Mouse (Mus musculus) kidney, embryonic 16.5 days (tissue): ENCODE data around the gene Rock2. TPM values are rescaled to one million over a fixed set of nuclear protein-coding genes. Genes with fewer than 3 reads are reported as not detected.

Experiments used
- ATAC-seq: fragments of 200-750 bp; cut with Nextera tagmentation; 2 replicates; pipeline ENCODE4 v1.8.0; 2017; ENCODE audit warnings: moderate TSS enrichment; ENCODE audit not compliant: low FRiP score, low TSS enrichment
- H3K27ac ChIP-seq: fragments of 300-500 bp; sonication (generic); 2 replicates; pipeline ENCODE4 v1.5.1; 2014; ENCODE audit warnings: low read length
- H3K27me3 ChIP-seq: fragments of 300-500 bp; sonication (generic); 2 replicates; pipeline ENCODE4 v1.6.1; 2014; ENCODE audit warnings: low read length, control low read depth, mixed read lengths; ENCODE audit not compliant: insufficient read depth
- H3K36me3 ChIP-seq: fragments of 300-500 bp; sonication (generic); 2 replicates; pipeline ENCODE4 v1.6.1; 2014; ENCODE audit warnings: low read length, control low read depth, mixed read lengths; ENCODE audit not compliant: insufficient read depth
- H3K4me1 ChIP-seq: fragments of 300-500 bp; sonication (generic); 2 replicates; pipeline ENCODE4 v1.6.1; 2014; ENCODE audit warnings: low read length, control low read depth, mixed read lengths; ENCODE audit not compliant: insufficient read depth
- H3K4me2 ChIP-seq: fragments of 300-500 bp; sonication (generic); replicated peaks from 2 replicates; pipeline ENCODE4 v1.6.1; 2014; ENCODE audit warnings: low read depth, low read length
- H3K4me3 ChIP-seq: fragments of 300-500 bp; sonication (generic); 2 replicates; pipeline ENCODE4 v1.5.1; 2014; ENCODE audit warnings: mild to moderate bottlenecking, low read length
- H3K9ac ChIP-seq: fragments of 300-500 bp; sonication (generic); replicated peaks from 2 replicates; pipeline ENCODE4 v1.6.1; 2014; ENCODE audit warnings: low read length
- H3K9me3 ChIP-seq: fragments of 300-500 bp; sonication (generic); 2 replicates; pipeline ENCODE4 v1.6.1; 2016; ENCODE audit warnings: low read length, control low read depth
- WGBS: fragments of 180-500 bp; shearing (Covaris S2); extraction: QIAGEN DNeasy Blood & Tissue Kit; methylation state at CpG from one replicate; pipeline ENCODE4 v1.1.7; 2014; 5-methylcytosine and 5-hydroxymethylcytosine counted together
- polyA plus RNA-seq: library from polyadenylated mRNA; unstranded; fragments of >200 nt; fragmentation: Nextera tagmentation; extraction: Ambion mirVana; gene quantifications from 2 replicates; pipeline ENCODE4 v1.2.1, GENCODE M21; 2015

Rock2 gene
- polyA plus RNA-seq, 1 experiment from 2014 or later = 10.6 TPM

GRCm38 (mm10) chr12:17033464-17033841, 138.8 kb downstream of the Rock2 start:
- Histone ChIP-seq H3K9me3 (peaks cover 4% of the 10 kb centered on the region; the same call in 1 of the 2 replicates), H3K4me1 (no peaks in the 10 kb centered on the region), H3K4me2 (no peak overlapping the region), H3K36me3 (no peaks in the 10 kb centered on the region), H3K4me3 (no peak overlapping the region), H3K9ac (no peak overlapping the region), H3K27ac (no peak overlapping the region), H3K27me3 (peaks cover 13% of the 10 kb centered on the region; the same call in 1 of the 2 replicates)
- no peak for ATAC-seq
- 78% methylated on average over 9 of the region's 9 CpGs for WGBS

GRCm38 (mm10) chr12:17034671-17035070, 140.0 kb downstream of the Rock2 start:
- ATAC-seq = no peak
- H3K9ac ChIP-seq = no peak overlapping the region
- H3K9me3 ChIP-seq = no peaks in the 10 kb centered on the region
- H3K36me3 ChIP-seq = no peaks in the 10 kb centered on the region
- H3K27ac ChIP-seq = no peak overlapping the region
- H3K4me1 ChIP-seq = no peaks in the 10 kb centered on the region
- no peak overlapping the region for H3K4me2 ChIP-seq
- 49% methylated on average over 5 of the region's 5 CpGs for WGBS
- H3K4me3 ChIP-seq = no peak overlapping the region
- peaks cover 9% of the 10 kb centered on the region; the same call in 1 of the 2 replicates for H3K27me3 ChIP-seq

GRCm38 (mm10) chr12:17035128-17035527, 140.4 kb downstream of the Rock2 start:
- H3K4me2 ChIP-seq = no peak overlapping the region
- no peaks in the 10 kb centered on the region for H3K4me1 ChIP-seq
- no peak overlapping the region for H3K27ac ChIP-seq
- H3K4me3 ChIP-seq = no peak overlapping the region
- WGBS = 45% methylated on average over 2 of the region's 2 CpGs
- peaks cover 8% of the 10 kb centered on the region; the same call in 1 of the 2 replicates for H3K27me3 ChIP-seq
- no peak for ATAC-seq
- no peak overlapping the region for H3K9ac ChIP-seq
- H3K9me3 ChIP-seq = no peaks in the 10 kb centered on the region
- no peaks in the 10 kb centered on the region for H3K36me3 ChIP-seq

GRCm38 (mm10) chr12:17036532-17036931, 141.8 kb downstream of the Rock2 start:
- no peak overlapping the region for H3K4me2 ChIP-seq

GRCm38 (mm10) chr12:17037053-17037610, 142.4 kb downstream of the Rock2 start:
- WGBS = 68% methylated on average over 14 of the region's 14 CpGs
- Histone ChIP-seq H3K4me2 (no peak overlapping the region), H3K27ac (no peak overlapping the region), H3K4me3 (no peak overlapping the region), H3K9me3 (no peaks in the 10 kb centered on the region), H3K4me1 (no peaks in the 10 kb centered on the region), H3K27me3 (peaks cover 3% of the 10 kb centered on the region; the same call in 1 of the 2 replicates), H3K9ac (no peak overlapping the region), H3K36me3 (no peaks in the 10 kb centered on the region)
- no peak for ATAC-seq

More at GRCm38 (mm10) chr12:17036532-17036931, 141.8 kb downstream of the Rock2 start:
- H3K27me3 ChIP-seq = peaks cover 3% of the 10 kb centered on the region; the same call in 1 of the 2 replicates
- no peak overlapping the region for H3K9ac ChIP-seq
- no peaks in the 10 kb centered on the region for H3K9me3 ChIP-seq
- no peaks in the 10 kb centered on the region for H3K36me3 ChIP-seq
- 43% methylated on average over 9 of the region's 9 CpGs for WGBS
- ATAC-seq = no peak
- H3K4me1 ChIP-seq = no peaks in the 10 kb centered on the region
- H3K4me3 ChIP-seq = no peak overlapping the region
- H3K27ac ChIP-seq = no peak overlapping the region

Other genes with a start within 250 kb of the Rock2 start
- 0.34 and 0.63 TPM in 2 replicates for gene Ntsr2, start 241.5 kb upstream of the Rock2 start, polyA plus RNA-seq
- gene Greb1, start 94.0 kb upstream of the Rock2 start, polyA plus RNA-seq = 4.4 and 5.2 TPM in 2 replicates
- gene E2f6, start 83.9 kb upstream of the Rock2 start, polyA plus RNA-seq = 41.7 and 45.1 TPM in 2 replicates
- 3.7 and 4.7 TPM in 2 replicates for gene Pqlc3, start 105.5 kb downstream of the Rock2 start, polyA plus RNA-seq
- 0.47 and 0.54 TPM in 2 replicates for gene 2410004P03Rik, start 116.8 kb downstream of the Rock2 start, polyA plus RNA-seq